Mouse (Mus musculus): Measurements from ENCODE around the gene Sgcg. TPM values are rescaled to one million over a fixed set of nuclear protein-coding genes. Genes with fewer than 3 reads are reported as not detected.

The Sgcg gene
- polyA plus RNA-seq (2012; ENCODE audit: low replicate concordance), result not detected in 2 replicates

GRCm38 (mm10) chr14:61258352-61258751 lies at the start of gene Sgcg:
Sgcg (minus strand) TSS chr14:61258490.

Other genes with a start within 250 kb of the Sgcg start
- 0.17 and 1.2 TPM in 2 replicates for gene Tnfrsf19, start 212.0 kb downstream of the Sgcg start, polyA plus RNA-seq (2012; ENCODE audit: low replicate concordance)
- gene Sacs, start 120.0 kb downstream of the Sgcg start, polyA plus RNA-seq (2012; ENCODE audit: low replicate concordance), result 0.95 and 1.2 TPM in 2 replicates
- 4.4 and 4.9 TPM in 2 replicates for gene Arl11, start 51.3 kb upstream of the Sgcg start, polyA plus RNA-seq (2012; ENCODE audit: low replicate concordance)
- gene Ebpl, start 101.9 kb upstream of the Sgcg start, polyA plus RNA-seq (2012; ENCODE audit: low replicate concordance), result 0.90 and 1.5 TPM in 2 replicates
- gene Kpna3, start 181.4 kb upstream of the Sgcg start, polyA plus RNA-seq (2012; ENCODE audit: low replicate concordance), result 3.6 and 5.2 TPM in 2 replicates